Mouse (Mus musculus): ENCODE measurements around the gene Dab1.

DNA sequence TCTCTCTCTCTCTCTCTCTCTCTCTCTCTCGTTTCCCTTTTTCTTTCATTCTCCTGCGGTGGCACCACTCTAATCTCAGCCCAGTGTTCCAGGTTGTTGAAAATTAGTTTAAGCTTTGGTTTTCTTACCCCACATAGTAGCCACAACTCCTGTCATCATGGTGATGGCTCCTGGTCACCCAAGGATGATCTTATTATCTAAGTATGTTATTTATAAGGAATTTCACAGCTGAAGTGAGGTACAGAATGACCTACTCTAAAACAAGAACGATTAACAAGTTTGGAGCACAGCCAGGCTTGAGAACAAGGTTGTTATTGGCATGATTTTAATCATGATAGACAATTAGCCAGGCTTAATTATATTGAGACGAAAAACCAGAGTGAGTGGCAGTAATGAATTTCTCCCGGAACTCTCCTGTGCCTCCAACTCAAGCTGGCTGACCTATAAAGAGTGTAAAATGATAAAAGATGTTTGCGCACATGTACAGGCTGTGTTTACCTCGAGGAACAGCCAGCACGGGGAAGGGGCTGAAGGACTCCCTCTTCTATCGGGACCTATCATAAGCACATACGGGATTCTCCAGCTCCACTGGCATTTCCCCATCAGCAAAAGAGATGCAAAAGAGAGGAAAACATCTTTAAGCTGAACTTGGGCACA lies 684.0 kb downstream of the Dab1 start:
- TF ChIP-seq POLR2A (IDR thresholded peaks at IDR 0.05; ENCODE audit: borderline replicate concordance, control insufficient read depth, low read depth, low read length) (no peak), CTCF (IDR thresholded peaks at IDR 0.05; ENCODE audit: control insufficient read depth, insufficient read depth, low read length) (no peak)
